Mouse (Mus musculus): ENCODE data around the gene Ryr1. TPM values are rescaled to one million over a fixed set of nuclear protein-coding genes. Genes with fewer than 3 reads are reported as not detected.

The Ryr1 gene
- polyA plus RNA-seq, 1 experiment from 2014 or later: 2.8 TPM

- no peak for ATAC-seq (ENCODE audit: low FRiP score, low read depth)
Observed at GRCm38 (mm10) chr7:29101286-29102017, 23.5 kb downstream of the Ryr1 start.

GRCm38 (mm10) chr7:29097131-29097530, 27.8 kb downstream of the Ryr1 start:
- 85% methylated on average over 16 of the region's 16 CpGs for WGBS
- no peaks in the 10 kb centered on the region for H3K4me1 ChIP-seq
- no peaks in the 10 kb centered on the region for H3K9me3 ChIP-seq
- H3K27ac ChIP-seq (replicated peaks): no peak overlapping the region
- no peak for ATAC-seq (ENCODE audit: low FRiP score, low read depth)
- no peak overlapping the region for H3K4me2 ChIP-seq (replicated peaks)
- H3K27me3 ChIP-seq: no peaks in the 10 kb centered on the region; the same call in 1 of the 2 replicates
- H3K4me3 ChIP-seq: no peak overlapping the region
- H3K9ac ChIP-seq (replicated peaks): no peak overlapping the region
- no peaks in the 10 kb centered on the region for H3K36me3 ChIP-seq

More at GRCm38 (mm10) chr7:29101286-29102017, 23.5 kb downstream of the Ryr1 start:
- Histone ChIP-seq H3K27me3 (no peaks in the 10 kb centered on the region; the same call in 1 of the 2 replicates), H3K4me1 (no peaks in the 10 kb centered on the region), H3K4me2 (replicated peaks) (no peak overlapping the region), H3K36me3 (no peaks in the 10 kb centered on the region), H3K9ac (replicated peaks) (no peak overlapping the region), H3K27ac (replicated peaks) (no peak overlapping the region), H3K4me3 (no peak overlapping the region), H3K9me3 (no peaks in the 10 kb centered on the region)
- WGBS: 91% methylated on average over 12 of the region's 12 CpGs

DNA sequence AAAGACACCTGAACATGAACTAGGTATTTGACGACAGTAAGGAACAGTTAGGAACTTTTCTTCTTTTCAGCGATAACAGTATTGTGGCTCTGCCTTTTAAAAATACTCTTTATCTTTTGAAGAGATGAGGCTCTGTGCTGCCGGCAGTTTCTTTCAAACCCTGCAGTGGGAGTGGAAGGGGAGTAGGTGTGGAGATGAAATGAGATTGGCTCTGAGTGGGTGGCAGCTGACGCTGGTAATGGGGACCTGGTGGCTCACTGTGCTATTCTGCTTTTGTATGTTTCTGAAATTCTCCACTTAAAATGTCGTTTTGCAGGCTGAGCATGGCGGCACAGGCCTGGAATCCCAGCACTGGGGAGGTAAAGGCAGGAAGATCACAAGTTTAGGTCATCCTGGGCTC, 36.2 kb downstream of the Ryr1 start:
- Histone ChIP-seq H3K27ac (replicated peaks) (no peak overlapping the region), H3K9ac (replicated peaks) (no peak overlapping the region), H3K36me3 (no peaks in the 10 kb centered on the region), H3K27me3 (no peaks in the 10 kb centered on the region), H3K4me1 (no peaks in the 10 kb centered on the region), H3K9me3 (no peaks in the 10 kb centered on the region), H3K4me2 (replicated peaks) (no peak overlapping the region), H3K4me3 (no peak overlapping the region)
- no peak for ATAC-seq (ENCODE audit: low FRiP score, low read depth)
- WGBS: 84% methylated on average over 6 of the region's 6 CpGs

- H3K27ac ChIP-seq (replicated peaks): no peak overlapping the region
- no peaks in the 10 kb centered on the region for H3K9me3 ChIP-seq
- no peak overlapping the region for H3K4me3 ChIP-seq
- WGBS: 95% methylated on average over 10 of the region's 10 CpGs
- no peak overlapping the region for H3K4me2 ChIP-seq (replicated peaks)
- H3K4me1 ChIP-seq: no peaks in the 10 kb centered on the region
- ATAC-seq (ENCODE audit: low FRiP score, low read depth): no peak
- no peaks in the 10 kb centered on the region for H3K27me3 ChIP-seq
- H3K36me3 ChIP-seq: no peaks in the 10 kb centered on the region
- no peak overlapping the region for H3K9ac ChIP-seq (replicated peaks)
Observed at GRCm38 (mm10) chr7:29086902-29087301, 38.1 kb downstream of the Ryr1 start.

- H3K27me3 ChIP-seq: no peaks in the 10 kb centered on the region
- H3K4me2 ChIP-seq (replicated peaks): no peak overlapping the region
Observed at GRCm38 (mm10) chr7:29085981-29086380, 39.0 kb downstream of the Ryr1 start.

GRCm38 (mm10) chr7:29084411-29084810, 40.6 kb downstream of the Ryr1 start:
- 91% methylated on average over 3 of the region's 3 CpGs for WGBS
- H3K27ac ChIP-seq (replicated peaks): no peak overlapping the region

More at GRCm38 (mm10) chr7:29085981-29086380, 39.0 kb downstream of the Ryr1 start:
- ATAC-seq (ENCODE audit: low FRiP score, low read depth): no peak
- Histone ChIP-seq H3K9ac (replicated peaks) (no peak overlapping the region), H3K27ac (replicated peaks) (no peak overlapping the region), H3K9me3 (no peaks in the 10 kb centered on the region), H3K36me3 (no peaks in the 10 kb centered on the region), H3K4me1 (no peaks in the 10 kb centered on the region), H3K4me3 (no peak overlapping the region)
- 90% methylated on average over 30 of the region's 30 CpGs for WGBS

DNA sequence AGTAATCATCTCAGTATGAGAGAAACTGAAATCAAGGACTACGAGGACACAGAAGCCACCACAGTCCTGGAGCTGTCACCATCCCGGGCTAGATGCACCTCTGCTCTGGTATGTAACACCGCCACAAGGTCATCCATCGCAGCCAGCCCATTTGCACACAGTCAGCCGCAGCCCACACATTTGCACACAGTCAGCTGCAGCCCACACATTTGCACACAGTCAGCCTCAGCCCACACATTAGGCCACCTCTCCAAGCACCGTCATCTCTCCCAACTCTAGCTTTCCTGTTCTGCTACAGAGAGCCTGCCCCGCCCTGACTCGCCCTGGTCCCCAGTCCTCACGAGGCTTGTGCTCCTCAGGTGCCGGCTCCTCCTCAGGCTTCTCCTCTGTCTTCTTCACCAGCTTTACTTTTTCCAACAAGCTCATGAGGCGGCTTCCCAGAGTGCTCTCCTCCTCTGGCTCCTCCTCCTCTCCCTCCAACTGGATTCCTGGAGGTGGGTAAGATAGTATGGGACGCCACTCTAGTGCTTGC, 45.5 kb downstream of the Ryr1 start:
- no peak for ATAC-seq (ENCODE audit: low FRiP score, low read depth)
- no peak overlapping the region for H3K4me2 ChIP-seq (replicated peaks)
- 86% methylated on average over 12 of the region's 12 CpGs for WGBS
- no peaks in the 10 kb centered on the region for H3K36me3 ChIP-seq
- no peak overlapping the region for H3K9ac ChIP-seq (replicated peaks)
- no peaks in the 10 kb centered on the region for H3K9me3 ChIP-seq
- H3K27ac ChIP-seq (replicated peaks): no peak overlapping the region
- peaks cover 5% of the 10 kb centered on the region; the same call in 1 of the 2 replicates for H3K27me3 ChIP-seq
- peaks cover 3% of the 10 kb centered on the region; the same call in 1 of the 2 replicates for H3K4me1 ChIP-seq
- no peak overlapping the region for H3K4me3 ChIP-seq

More at GRCm38 (mm10) chr7:29084411-29084810, 40.6 kb downstream of the Ryr1 start:
- Histone ChIP-seq H3K9ac (replicated peaks) (no peak overlapping the region), H3K9me3 (no peaks in the 10 kb centered on the region), H3K4me3 (no peak overlapping the region), H3K4me2 (replicated peaks) (no peak overlapping the region), H3K27me3 (no peaks in the 10 kb centered on the region), H3K36me3 (no peaks in the 10 kb centered on the region), H3K4me1 (no peaks in the 10 kb centered on the region)
- ATAC-seq (ENCODE audit: low FRiP score, low read depth): no peak

DNA sequence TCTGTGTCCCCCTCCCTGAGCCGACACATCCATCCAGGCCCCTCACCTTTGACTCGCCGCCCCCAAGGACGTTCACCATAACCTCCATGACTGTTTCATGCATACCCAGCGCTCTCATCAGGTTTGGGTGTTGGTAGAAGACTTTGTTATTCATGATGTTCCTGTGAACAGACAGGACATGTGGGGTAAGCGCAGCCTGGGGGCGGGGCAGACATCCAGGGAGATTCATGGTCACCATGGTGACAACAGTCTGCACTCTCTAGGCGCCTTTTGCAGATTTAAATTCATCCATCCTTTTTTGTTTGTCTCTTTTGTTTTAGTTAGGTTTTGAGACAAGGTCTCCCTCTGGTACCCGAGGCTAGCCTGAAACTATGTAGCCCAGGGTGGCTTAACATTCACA, 48.0 kb downstream of the Ryr1 start:
- H3K4me1 ChIP-seq: peaks cover 5% of the 10 kb centered on the region
- H3K27me3 ChIP-seq: peaks cover 15% of the 10 kb centered on the region
- no peak overlapping the region for H3K9ac ChIP-seq (replicated peaks)
- no peak overlapping the region for H3K4me3 ChIP-seq
- no peak for ATAC-seq (ENCODE audit: low FRiP score, low read depth)
- 71% methylated on average over 9 of the region's 9 CpGs for WGBS
- no peak overlapping the region for H3K4me2 ChIP-seq (replicated peaks)
- no peaks in the 10 kb centered on the region for H3K9me3 ChIP-seq
- H3K36me3 ChIP-seq: no peaks in the 10 kb centered on the region
- no peak overlapping the region for H3K27ac ChIP-seq (replicated peaks)

GRCm38 (mm10) chr7:29075208-29075607, 49.8 kb downstream of the Ryr1 start:
- no peak overlapping the region for H3K4me3 ChIP-seq
- peaks cover 19% of the 10 kb centered on the region for H3K27me3 ChIP-seq
- no peaks in the 10 kb centered on the region for H3K9me3 ChIP-seq
- ATAC-seq (ENCODE audit: low FRiP score, low read depth): no peak
- H3K9ac ChIP-seq (replicated peaks): no peak overlapping the region
- peaks cover 20% of the 10 kb centered on the region for H3K4me1 ChIP-seq
- H3K36me3 ChIP-seq: no peaks in the 10 kb centered on the region
- 68% methylated on average over 6 of the region's 6 CpGs for WGBS
- no peak overlapping the region for H3K4me2 ChIP-seq (replicated peaks)
- no peak overlapping the region for H3K27ac ChIP-seq (replicated peaks)

DNA sequence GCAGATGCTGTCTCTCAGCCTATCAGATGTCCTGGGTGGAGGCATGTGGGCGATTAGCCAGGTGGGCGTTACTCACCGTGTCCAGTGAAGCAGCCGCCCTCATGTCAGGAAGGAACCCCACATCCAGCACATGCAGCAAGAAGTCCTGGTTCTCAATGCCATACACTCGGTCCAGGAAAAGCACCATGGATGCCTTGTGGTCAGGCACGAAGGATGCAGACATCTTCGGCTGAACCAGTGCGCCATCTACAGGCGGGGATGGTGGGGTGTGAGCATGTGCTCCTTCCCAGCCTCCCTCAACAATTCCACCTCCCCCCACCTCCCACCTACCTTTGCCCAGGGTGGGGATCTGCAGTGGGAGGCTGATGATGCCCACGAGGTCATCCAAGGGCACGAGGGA, 52.3 kb downstream of the Ryr1 start:
- Histone ChIP-seq H3K4me3 (peak overlapping the region; percentile 45; the same call in 1 of the 2 replicates), H3K4me1 (peaks cover 29% of the 10 kb centered on the region)

GRCm38 (mm10) chr7:29071169-29071891, 53.6 kb downstream of the Ryr1 start:
- peak overlapping the region; percentile 35 for H3K9ac ChIP-seq (replicated peaks)
- peak overlapping the region; percentile 45 for H3K4me3 ChIP-seq
- peaks cover 26% of the 10 kb centered on the region; the same call in 1 of the 2 replicates for H3K4me1 ChIP-seq
- no peaks in the 10 kb centered on the region for H3K36me3 ChIP-seq
- WGBS: 3% methylated on average over 42 of the region's 42 CpGs
- H3K27ac ChIP-seq (replicated peaks): peak overlapping the region; percentile 87
- no peaks in the 10 kb centered on the region for H3K9me3 ChIP-seq
- peaks cover 35% of the 10 kb centered on the region for H3K27me3 ChIP-seq
- peak; percentile 85 for ATAC-seq (ENCODE audit: low FRiP score, low read depth)
- peak overlapping the region; percentile 67 for H3K4me2 ChIP-seq (replicated peaks)

More for the DNA sequence above, 52.3 kb downstream of the Ryr1 start:
- H3K4me2 ChIP-seq (replicated peaks): peak overlapping the region; percentile 67
- no peak overlapping the region for H3K9ac ChIP-seq (replicated peaks)
- 40% methylated on average over 11 of the region's 11 CpGs for whole genome bisulfite sequencing
- H3K9me3 ChIP-seq: no peaks in the 10 kb centered on the region
- H3K36me3 ChIP-seq: no peaks in the 10 kb centered on the region
- no peak overlapping the region for H3K27ac ChIP-seq (replicated peaks)
- peaks cover 28% of the 10 kb centered on the region for H3K27me3 ChIP-seq
- ATAC-seq (ENCODE audit: low FRiP score, low read depth): no peak

Data from midbrain, embryonic 12.5 days (tissue).